Mouse (Mus musculus) brain, adult 2 months (tissue): Measurements from ENCODE around the gene Cx3cl1.

ENCODE experiments used
- DNase-seq: peaks from one replicate; pipeline ENCODE4 v3.0.0; 2011; ENCODE audit warnings: low read depth, low spot score

Gene Cx3cl1

DNA sequence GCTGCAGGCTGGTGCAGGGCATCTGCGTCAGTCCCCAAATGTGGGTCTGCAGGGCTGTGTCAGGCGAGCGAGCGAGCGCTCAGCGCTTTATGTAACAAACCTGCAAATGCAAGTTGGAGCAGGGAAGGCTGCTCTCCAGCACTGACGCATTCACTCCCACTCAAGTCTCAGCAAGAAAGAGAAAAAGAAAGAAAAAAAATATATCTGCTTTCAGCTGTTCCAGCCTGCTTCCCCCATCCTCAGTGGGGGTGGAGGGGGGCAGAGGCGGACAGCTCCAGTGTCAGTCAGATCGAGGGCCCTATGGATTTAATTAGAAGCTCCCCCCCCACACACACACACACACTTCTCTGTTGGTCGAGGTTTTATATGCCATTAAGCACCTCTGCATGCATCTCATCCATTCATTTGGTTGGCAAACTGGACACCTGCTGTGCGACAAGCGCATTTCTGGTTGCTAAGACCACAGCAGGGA is 1.9 kb downstream of the Cx3cl1 start:
- peak; percentile 97 for DNase-seq

DNA sequence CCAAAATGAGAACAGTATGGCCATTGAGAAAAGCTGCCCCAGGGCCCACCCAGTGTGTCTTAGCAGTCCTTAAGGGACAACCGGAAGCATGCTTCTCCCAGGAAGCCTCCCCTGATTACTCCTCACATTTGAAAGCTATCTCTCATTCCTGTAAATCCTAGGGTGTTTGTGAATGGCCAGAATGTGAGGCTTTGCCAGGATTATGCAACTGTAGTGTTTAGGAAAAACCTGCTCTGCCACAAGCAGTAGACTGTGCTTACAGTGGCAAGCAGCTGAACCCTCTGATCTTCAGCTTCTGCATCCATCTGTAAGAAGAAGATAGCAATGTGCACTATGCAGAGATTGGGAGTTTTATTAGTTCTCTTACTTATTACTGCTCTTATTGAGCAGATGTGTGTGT is 2.8 kb downstream of the Cx3cl1 start:
- DNase-seq, result peak; percentile 73

DNA sequence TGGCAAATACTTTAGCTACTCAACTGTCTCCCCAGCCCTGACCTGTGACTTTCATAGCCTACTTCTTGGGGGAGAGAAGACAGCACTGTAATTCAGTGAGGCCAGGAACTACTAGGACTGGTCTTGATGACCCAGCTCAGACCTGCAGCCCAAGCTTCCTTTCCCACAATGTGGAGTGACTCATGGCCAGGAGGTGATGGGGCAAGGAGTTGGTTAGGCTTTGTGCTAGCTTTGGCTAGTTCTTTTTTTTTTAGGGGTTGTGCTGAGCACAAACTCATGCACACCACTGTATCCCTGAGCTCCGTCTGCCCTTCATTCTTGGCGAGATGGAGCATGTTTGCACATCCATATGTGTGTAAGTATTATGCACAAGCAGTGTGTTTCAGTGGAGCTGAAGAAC is 4.5 kb downstream of the Cx3cl1 start:
- no peak for DNase-seq

DNA sequence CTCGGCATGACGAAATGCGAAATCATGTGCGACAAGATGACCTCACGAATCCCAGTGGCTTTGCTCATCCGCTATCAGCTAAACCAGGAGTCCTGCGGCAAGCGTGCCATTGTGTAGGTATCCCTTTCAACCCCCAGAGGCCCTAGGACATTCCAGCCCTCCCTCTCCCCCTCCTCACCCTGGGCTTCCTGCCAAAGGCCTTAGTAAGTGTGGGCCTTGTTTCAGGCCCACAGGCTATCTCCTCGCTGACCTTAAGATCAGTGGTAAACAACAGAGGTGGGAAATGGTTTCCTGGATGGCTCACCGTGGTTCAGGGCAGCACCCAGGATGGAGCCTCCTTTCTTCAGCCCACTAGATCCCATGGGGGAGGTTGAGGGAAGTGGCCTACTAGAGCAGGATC is 6.2 kb downstream of the Cx3cl1 start:
- no peak for DNase-seq

DNA sequence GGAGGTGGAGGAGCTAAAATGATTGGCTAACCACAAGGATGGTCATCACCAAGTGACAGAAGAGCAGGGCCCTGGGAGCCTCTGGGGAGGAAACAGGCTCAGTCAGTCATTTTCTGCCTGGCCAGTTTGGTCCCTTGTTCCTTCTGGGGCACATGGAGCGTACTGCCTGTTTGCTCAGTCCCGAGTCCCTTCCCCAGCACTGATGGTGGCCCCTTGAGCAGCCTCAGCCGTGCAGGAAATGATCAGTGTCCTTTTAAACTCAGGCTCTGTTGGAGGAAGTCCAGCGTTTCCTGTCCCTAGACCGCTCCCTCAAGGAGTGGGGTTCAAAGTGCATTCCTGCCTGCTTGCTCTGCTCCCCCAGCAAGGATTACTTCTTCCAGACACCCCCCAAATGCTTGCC is 6.7 kb downstream of the Cx3cl1 start:
- no peak for DNase-seq

DNA sequence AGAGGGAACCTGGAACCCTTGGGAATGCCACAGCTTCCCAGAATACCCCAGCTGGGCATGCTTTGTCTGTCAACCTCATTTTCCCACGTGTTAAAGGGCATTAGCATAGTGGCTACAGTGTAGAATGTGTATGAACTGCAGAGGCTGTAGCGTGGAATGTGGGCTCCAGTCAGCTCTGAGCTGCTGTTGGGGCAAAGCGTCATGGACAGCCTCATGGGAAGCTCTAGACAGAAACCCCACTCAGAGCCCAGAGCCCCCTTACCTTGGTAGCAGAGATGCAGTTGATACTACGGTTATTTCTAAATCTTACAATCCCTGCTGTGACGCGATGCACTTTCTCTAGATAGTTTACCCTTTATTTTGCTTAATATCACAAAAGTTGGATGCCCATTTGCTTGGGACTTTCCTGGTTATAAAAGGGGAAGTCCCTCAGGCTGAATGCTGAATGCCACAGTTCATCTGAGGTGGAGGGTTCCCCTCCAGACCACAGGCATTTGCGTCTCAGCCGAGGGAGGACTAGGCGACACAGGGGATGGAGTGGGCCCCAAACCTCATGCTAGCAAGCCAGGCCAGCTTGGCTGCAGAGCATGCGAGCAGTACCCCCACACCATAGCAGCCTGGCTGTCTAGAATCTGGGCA is 7.2 kb downstream of the Cx3cl1 start:
- DNase-seq, result no peak

DNA sequence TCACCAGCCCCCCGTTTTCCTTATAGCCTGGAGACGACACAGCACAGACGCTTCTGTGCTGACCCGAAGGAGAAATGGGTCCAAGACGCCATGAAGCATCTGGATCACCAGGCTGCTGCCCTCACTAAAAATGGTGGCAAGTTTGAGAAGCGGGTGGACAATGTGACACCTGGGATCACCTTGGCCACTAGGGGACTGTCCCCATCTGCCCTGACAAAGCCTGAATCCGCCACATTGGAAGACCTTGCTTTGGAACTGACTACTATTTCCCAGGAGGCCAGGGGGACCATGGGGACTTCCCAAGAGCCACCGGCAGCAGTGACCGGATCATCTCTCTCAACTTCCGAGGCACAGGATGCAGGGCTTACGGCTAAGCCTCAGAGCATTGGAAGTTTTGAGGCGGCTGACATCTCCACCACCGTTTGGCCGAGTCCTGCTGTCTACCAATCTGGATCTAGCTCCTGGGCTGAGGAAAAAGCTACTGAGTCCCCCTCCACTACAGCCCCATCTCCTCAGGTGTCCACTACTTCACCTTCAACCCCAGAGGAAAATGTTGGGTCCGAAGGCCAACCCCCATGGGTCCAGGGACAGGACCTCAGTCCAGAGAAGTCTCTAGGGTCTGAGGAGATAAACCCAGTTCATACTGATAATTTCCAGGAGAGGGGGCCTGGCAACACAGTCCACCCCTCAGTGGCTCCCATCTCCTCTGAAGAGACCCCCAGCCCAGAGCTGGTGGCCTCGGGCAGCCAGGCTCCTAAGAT is 7.9 kb downstream of the Cx3cl1 start:
- no peak for DNase-seq

DNA sequence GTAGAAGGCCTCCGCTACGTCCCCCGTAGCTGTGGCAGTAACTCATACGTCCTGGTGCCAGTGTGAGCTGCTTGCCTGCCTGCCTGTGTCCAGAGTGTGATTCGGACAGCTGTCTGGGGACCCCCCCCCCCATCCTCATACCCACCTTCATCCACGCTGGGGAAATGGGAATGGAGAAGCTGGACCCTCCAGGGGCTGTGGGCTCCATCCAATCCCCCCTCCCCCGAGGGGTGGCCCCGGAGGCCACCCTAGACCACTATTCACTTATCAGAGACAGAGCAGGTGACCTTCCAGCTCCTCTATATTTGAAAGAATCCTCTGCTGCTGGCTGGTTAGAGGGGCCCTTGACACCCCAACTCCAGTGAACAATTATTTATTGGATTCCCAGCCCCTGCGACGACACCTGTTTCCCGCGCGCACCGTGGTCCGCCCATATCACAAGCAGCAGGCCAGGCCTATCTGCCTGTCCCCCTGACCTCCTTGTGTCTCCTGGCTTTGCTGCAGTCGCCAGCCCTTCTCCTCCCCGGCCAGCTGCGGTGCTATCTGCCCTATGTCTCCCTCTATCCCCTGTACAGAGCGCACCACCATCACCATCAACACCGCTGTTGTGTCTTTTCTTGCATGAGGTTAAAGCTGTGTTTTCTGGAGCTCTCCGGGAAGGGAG is 8.8 kb downstream of the Cx3cl1 start:
- no peak for DNase-seq

DNA sequence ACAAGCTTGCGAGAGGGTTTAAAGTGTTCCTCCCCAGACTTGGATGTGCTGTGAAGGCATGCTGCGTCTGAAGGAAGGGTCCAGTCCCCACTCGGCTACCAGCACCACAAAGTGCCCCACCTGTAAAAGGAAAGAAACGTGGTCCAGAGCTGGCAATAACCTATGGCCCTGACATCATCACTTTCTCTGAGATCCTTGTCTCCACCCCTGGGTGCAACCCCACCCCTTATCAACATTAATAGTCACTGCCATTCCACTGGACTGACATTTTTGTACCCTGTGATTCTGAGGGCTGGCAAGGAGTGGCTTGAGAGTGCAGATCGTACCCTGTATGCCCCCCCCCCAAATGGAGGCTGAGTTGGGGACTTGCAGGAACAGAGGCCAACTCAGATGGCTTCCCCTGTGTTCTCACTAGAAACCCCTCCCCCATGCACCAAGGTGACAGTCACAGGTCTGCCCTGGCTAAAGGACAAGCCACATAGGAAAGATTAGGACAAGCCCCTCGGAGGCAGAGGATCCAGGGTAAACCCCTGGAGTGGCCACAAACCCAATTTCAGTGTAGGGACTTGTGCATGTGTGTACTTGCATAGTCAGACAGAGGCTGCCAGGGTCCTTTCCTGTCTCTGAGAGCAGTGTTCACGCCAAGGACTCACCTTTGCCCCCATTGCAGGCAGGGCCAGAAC is 9.5 kb downstream of the Cx3cl1 start:
- no peak for DNase-seq

DNA sequence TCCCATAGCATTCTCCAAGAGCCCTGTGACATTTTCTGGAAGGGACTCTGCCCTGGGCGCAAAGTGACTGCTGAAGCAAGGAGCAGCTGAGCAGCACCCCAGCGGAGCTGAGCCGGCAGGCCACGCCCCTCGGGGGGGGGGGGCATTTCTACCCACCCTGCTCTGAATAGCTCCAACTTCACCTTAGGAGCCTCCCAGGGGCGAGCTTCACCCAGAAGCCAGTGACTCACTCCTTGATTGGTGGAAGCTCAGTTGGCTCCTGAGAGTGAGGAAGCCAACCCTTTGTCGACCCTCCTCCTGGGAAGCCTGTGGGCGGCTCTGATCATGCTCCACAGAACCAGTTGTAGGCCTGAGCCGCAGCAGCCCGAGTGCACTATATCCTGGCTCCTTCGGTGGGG is 10.0 kb downstream of the Cx3cl1 start:
- DNase-seq, result peak; percentile 84

DNA sequence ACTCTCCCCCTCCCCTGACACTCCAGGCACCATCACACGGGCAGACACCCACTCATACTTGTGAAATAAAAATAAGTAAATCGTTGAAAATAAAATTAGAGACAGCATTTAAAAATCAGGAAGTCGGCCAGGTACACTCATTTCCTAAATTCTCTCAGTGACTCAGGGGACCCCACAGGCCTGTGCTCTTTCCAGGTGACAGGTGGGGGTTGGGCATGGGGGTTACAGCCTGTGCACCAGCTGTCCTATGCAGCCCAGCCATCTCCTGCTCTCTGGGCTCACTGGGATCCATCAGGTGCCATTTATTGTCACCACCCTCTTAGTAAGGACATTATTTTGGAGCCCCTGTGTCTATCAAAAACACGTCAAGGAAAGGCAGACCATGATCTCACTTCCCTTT is 12.1 kb downstream of the Cx3cl1 start:
- DNase-seq, result no peak

DNA sequence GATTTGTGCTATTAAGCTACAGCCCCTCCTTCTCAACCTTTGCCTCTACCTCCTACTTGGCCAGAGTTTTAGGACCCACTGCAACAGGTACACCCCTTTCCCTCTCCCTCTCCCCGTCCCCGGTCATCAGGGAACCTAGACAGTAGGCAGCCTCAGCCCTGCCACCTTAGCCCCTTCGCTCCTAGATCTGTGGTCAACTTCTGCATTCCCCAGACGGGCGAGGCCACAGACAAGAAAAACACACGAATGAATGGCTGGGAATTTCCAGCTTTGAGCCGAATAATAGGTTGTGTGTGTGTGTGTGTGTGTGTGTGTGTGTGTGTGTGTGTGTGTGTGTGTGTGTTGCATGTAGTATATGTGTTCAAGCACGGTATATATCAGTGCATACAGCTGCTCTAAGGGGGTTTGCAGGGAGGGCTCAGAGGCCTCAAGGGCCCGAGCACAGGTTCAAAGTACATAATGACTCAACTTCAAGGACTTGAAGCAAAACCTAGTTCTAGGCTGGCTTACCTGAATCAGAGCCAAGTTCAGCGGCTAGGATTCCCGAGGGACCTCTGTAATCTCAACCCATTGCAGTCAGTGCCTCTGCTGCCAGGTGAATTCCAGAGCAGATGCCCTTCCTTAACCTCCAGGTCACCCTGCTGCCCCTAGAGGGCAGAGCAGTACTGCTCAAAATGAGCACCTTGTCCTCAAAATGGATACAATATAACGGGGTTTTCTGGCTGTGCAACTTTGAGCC is 13.6 kb downstream of the Cx3cl1 start:
- peak; percentile 50 for DNase-seq

DNA sequence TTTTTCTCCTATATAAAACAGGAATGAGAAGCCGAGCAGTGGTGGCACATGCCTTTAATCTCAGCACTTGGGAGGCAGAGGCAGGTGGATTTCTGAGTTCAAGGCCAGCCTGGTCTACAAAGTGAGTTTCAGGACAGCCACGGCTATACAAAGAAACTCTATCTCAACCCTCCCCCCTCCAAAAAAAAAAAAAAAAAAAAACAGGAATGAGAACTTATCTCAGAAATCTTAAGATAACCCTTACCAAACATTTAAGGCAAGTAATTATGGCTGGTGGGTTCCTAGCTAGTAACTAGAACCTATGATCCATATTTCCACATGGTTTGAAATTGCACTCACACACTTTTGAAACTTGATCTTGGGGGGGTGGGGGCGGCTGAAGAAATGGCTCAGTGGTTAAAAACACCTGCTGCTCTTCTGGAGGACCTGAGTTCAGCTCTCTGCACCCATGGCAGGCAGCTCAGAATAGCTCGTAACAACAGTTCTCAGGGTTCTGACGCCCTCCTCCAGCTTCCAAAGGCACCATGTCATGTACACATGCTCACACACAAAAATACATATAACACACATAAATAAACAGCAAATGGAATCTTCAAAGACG is 14.3 kb downstream of the Cx3cl1 start:
- DNase-seq, result no peak

DNA sequence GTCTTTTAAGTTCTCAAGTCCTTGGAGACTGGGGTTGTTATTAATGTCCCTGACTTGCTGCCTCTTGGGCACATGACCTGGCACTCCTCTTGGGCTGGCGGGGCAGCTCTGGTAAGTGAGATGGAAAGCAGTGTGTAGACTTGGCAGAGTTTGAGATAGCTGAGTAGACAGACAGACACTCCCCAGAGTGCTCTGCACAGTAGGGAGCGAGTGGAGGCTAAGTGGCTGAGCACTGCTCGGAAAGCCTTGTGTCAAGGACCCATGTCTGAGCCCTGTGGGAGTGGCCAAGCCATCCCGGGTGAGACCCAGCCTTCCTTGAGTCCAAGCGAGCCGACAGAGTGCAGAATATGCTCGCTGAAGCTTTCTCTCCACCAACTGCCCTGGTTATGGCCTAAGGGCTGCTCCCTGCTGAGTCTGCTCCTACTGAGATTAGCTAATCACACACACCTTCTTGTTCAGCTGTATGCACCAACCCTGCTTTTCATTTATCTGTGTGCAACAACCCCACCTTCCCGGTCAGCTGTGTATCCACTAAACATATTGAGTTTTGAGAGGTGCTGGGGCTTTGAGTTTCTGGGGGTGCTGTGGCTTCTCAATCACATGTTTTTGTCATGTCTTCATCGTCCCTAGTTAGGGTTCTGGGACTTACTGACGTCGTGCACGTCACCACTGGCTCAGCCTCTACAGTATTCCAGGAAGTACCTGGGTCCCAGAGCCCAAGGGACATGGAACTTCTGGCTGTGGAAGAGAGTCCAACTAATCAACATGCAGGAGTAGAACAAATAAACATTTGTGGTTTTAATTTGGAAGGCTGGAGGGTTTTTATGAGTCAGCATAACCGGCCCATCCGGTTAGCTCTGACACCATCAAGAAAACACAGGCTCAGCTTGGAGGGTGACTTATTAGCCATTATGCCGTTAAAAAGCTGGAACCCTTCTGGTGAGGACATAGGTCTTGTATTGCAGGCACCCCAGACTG is 16.0 kb downstream of the Cx3cl1 start:
- DNase-seq, result no peak

DNA sequence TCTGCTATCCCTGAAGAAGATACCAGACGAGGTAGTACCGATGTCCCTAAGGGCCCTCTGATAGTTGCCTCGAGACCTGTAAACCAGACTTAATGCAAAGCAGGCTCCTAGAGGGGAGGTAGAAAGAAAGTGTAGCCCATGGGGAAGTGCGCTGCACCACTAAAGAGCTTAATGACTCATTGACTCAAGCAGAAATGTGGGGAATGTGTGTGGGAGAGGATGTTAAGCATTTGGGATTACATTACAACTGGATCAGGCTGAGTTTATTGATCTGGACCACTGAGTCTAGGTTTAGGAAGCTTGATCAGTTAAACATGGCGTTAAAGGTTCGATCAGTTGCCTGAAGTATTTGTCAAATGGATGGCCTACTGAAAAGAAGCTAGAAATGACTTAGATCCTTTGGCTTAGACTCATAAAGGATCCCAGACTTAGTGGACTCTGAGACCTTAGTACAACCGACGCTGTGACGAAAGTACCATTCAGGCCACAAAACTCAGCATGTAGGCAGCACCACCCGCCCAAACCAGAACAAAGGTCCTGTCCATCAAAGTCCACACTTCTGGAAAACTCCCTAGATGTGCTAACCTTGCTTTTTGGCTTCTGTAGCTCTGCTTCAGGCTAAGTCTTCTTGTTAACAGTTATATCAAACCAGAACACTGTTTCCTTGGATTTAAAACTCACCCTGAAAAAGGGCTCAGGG is 17.6 kb downstream of the Cx3cl1 start:
- no peak for DNase-seq

DNA sequence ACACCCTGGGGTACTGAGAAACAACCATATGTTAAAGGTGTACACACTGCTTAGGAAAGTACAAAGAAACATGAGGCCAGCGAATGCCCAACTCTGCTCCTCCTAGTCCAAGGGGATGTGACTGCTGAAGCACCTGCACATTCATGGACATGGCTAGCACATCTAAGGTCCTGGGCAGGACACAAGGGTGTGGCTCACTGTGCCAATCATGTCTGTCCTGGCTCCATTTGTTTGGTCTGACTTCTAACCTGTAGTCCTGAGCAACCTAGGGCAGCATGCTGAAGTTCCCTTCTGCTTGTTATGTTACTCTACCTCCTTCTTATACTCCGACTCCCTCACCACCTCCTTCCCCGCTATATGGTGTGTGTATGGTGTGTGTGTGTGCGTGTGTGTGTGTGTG is 22.6 kb downstream of the Cx3cl1 start:
- no peak for DNase-seq

DNA sequence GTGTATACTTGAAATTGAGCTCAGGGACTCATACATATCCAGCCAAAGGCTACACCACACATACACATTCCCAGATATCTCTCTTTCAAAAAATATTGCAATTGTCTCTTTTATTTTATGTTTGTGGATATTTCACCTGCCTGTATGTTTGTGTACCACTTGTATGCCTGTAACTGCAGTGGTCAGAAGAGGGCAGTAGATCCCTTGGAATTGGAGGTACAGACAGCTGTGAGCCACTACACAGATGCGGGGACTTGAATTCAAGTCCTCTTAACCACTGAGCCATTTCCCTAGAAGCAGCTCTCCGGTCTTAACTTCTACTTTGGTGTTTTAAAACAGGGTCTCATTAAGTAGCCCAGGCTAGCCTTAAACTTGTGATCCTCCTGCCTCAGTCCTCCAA is 23.0 kb downstream of the Cx3cl1 start:
- DNase-seq, result no peak

DNA sequence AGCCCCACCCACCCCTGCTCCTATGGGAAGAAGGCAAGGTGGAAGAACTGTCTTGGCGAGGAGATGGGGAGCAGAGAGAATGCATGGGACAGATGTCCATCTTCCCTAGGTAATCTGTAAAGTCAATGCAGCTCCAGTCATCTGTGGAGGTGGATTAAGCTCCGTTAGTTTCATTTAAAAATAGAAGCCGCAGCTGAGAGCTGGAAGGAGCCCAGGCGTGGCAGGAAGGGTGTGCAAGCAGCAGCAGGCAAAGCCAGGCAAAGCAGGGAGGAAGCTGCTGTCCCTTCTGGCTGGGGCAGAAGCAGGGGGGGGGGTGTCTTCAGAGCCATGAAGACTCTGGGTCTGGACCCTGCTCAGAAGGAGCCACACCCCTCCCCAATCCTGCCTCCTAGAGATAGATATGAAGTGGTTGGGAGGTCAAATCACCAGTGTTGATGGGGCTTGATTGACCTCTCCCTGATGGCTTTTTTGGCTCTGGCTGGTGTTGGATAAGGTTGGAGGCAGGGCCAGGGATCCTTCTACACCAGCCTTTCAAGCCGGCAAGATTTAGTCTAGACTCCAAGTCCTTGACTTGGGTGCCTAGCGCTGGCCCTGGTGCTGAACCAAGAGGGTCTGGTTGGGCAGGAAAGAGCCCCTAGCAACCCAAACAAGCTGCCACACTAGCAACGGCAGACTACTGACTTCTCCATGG is 28.6 kb downstream of the Cx3cl1 start:
- peak; percentile 86 for DNase-seq
